Mouse (Mus musculus): Measurements from ENCODE around the gene Ttc21b. TPM values are rescaled to one million over a fixed set of nuclear protein-coding genes. Genes with fewer than 3 reads are reported as not detected.

Gene Ttc21b
- polyA plus RNA-seq (2012; rRNA removed) = 1.2 TPM in 2 replicates

GRCm38 (mm10) chr2:66256220-66257131 lies at the start of gene Ttc21b:
Gene Ttc21b, minus strand, starts transcription at chr2:66256617.

Other genes with a start within 250 kb of the Ttc21b start
- 0.55 and 0.70 TPM in 2 replicates for gene Galnt3, start 131.6 kb downstream of the Ttc21b start, polyA plus RNA-seq (2012; rRNA removed)
- gene Scn1a, start 184.2 kb upstream of the Ttc21b start, polyA plus RNA-seq (2012; rRNA removed) = under 0.01 TPM in 1 of 2 replicates, not detected in the other